Mouse (Mus musculus) CH12.LX (cell line): ENCODE results near the gene Cxcl1. TPM values are rescaled to one million over a fixed set of nuclear protein-coding genes. Genes with fewer than 3 reads are reported as not detected.

Experiments
- DNase-seq: peaks from one replicate; pipeline ENCODE4 v3.0.0-alpha.2; 2013; ENCODE audit errors: extremely low read depth
- H3K27ac ChIP-seq: 2 replicates; pipeline ENCODE4 v1.5.1; 2012; ENCODE audit warnings: low read depth, mild to moderate bottlenecking, control low read depth, moderate library complexity; ENCODE audit not compliant: insufficient read depth
- H3K27me3 ChIP-seq: replicated peaks from 2 replicates; pipeline ENCODE3; 2012; ENCODE audit warnings: inconsistent platforms
- H3K36me3 ChIP-seq, 2 experiments: replicated peaks in 1 of 2; 2 replicates each; pipeline versions ENCODE3 to v1.6.1; 2012; ENCODE audit warnings: inconsistent platforms in 1 of 2, low read length in 1 of 2, mild to moderate bottlenecking in 1 of 2, mixed read lengths in 1 of 2, moderate library complexity in 1 of 2; ENCODE audit not compliant: control insufficient read depth in 1 of 2, insufficient read depth in 1 of 2
- H3K4me1 ChIP-seq, 2 experiments: 2 replicates each; pipeline ENCODE4 v1.6.1; 2012; ENCODE audit warnings: inconsistent platforms in 1 of 2, moderate library complexity in 1 of 2; ENCODE audit not compliant: insufficient read depth in 2 of 2, control insufficient read depth in 1 of 2
- H3K4me2 ChIP-seq: 2 replicates; pipeline ENCODE4 v1.6.1; 2012; ENCODE audit warnings: low read depth, mild to moderate bottlenecking, control low read depth; ENCODE audit not compliant: poor library complexity, insufficient read depth, severe bottlenecking
- H3K4me3 ChIP-seq, 3 experiments: fragments of 150-350 bp in 1 of 3; sonication (generic) in 1 of 3; replicated peaks in 1 of 3; 2 replicates each; pipeline versions ENCODE3 to v1.5.1; 2011 to 2012; ENCODE audit warnings: low read depth in 2 of 3, low read length in 2 of 3, mild to moderate bottlenecking in 2 of 3, moderate library complexity in 2 of 3, control low read depth in 1 of 3, improper control_type of control experiment in 1 of 3, inconsistent platforms in 1 of 3, mixed read lengths in 1 of 3; ENCODE audit not compliant: poor library complexity in 1 of 3
- H3K79me2 ChIP-seq: replicated peaks from 2 replicates; pipeline ENCODE4 v1.6.1; 2012; ENCODE audit warnings: mild to moderate bottlenecking, moderate library complexity; ENCODE audit not compliant: control insufficient read depth, poor library complexity, insufficient read depth, severe bottlenecking; ENCODE audit errors: extremely low read depth
- H3K9ac ChIP-seq: 2 replicates; pipeline ENCODE4 v1.6.1; 2012; ENCODE audit warnings: low read depth, mild to moderate bottlenecking, control low read depth, moderate library complexity; ENCODE audit not compliant: insufficient read depth
- H3K9me3 ChIP-seq: replicated peaks from 2 replicates; pipeline ENCODE3; 2012; ENCODE audit warnings: low read length, inconsistent platforms, mixed read lengths
- BHLHE40 ChIP-seq: IDR thresholded peaks from 2 replicates; pipeline ENCODE4 v1.6.1; 2011; ENCODE audit warnings: mild to moderate bottlenecking, low read depth, low read length, improper control_type of control experiment
- CHD1 ChIP-seq: IDR thresholded peaks from 2 replicates; pipeline ENCODE4 v1.6.1; 2012; ENCODE audit warnings: low read depth, low read length, improper control_type of control experiment, inconsistent platforms
- CTCF ChIP-seq, 2 experiments: IDR thresholded peaks in 1 of 2; conservative IDR thresholded peaks in 1 of 2; 2 replicates each; pipeline ENCODE4 v1.5.1; 2011 to 2012; ENCODE audit warnings: low read depth in 2 of 2, low read length in 2 of 2, improper control_type of control experiment in 1 of 2, inconsistent platforms in 1 of 2, mild to moderate bottlenecking in 1 of 2, moderate library complexity in 1 of 2
- E2F4 ChIP-seq: IDR thresholded peaks from 2 replicates; pipeline ENCODE4 v1.6.1; 2011; ENCODE audit warnings: low read depth, low read length, improper control_type of control experiment; ENCODE audit not compliant: insufficient replicate concordance
- ELF1 ChIP-seq: IDR thresholded peaks from 2 replicates; pipeline ENCODE4 v1.6.1; 2014; ENCODE audit warnings: low read depth, mild to moderate bottlenecking, inconsistent platforms, low read length, improper control_type of control experiment
- ETS1 ChIP-seq: conservative IDR thresholded peaks from 2 replicates; pipeline ENCODE4 v1.6.1; 2012; ENCODE audit warnings: low read depth, mild to moderate bottlenecking, inconsistent platforms, low read length, improper control_type of control experiment, moderate library complexity
- GABPA ChIP-seq: IDR thresholded peaks from 2 replicates; pipeline ENCODE4 v1.6.1; 2012; ENCODE audit warnings: low read depth, low read length, improper control_type of control experiment, inconsistent platforms; ENCODE audit not compliant: insufficient replicate concordance
- KAT2A ChIP-seq: IDR thresholded peaks from 2 replicates; pipeline ENCODE4 v1.6.1; 2012; ENCODE audit warnings: low read length, improper control_type of control experiment, inconsistent platforms; ENCODE audit not compliant: insufficient replicate concordance
- NRF1 ChIP-seq: IDR thresholded peaks from 2 replicates; pipeline ENCODE4 v1.6.1; 2014; ENCODE audit warnings: low read depth, mild to moderate bottlenecking, inconsistent platforms, low read length, improper control_type of control experiment, moderate library complexity
- POLR2AphosphoS2 ChIP-seq: IDR thresholded peaks from 2 replicates; pipeline ENCODE4 v1.6.1; 2011; ENCODE audit warnings: low read depth, low read length, improper control_type of control experiment
- RAD21 ChIP-seq: IDR thresholded peaks from 2 replicates; pipeline ENCODE4 v1.6.1; 2011; ENCODE audit warnings: low read depth, mild to moderate bottlenecking, low read length, improper control_type of control experiment, moderate library complexity
- SIN3A ChIP-seq: IDR thresholded peaks from 2 replicates; pipeline ENCODE4 v1.6.1; 2012; ENCODE audit warnings: low read length, improper control_type of control experiment, inconsistent platforms
- ZC3H11A ChIP-seq: IDR thresholded peaks from 2 replicates; pipeline ENCODE4 v1.6.1; 2012; ENCODE audit warnings: low read depth, mild to moderate bottlenecking, inconsistent platforms, low read length, improper control_type of control experiment
- dilution Hi-C: fragments of 300-500 bp; cut with MboI; formaldehyde crosslinking; loops from 2 replicates; pipeline ENCODE4 v1.14.3; 2020; ENCODE audit warnings: low sequenced_read_pairs; ENCODE audit not compliant: extremely low pct_unique_long_range_greater_than_20kb, extremely low pct_ligation_motif_present
- in situ Hi-C: fragments of 300-500 bp; cut with MboI; formaldehyde crosslinking; loops from 3 replicates; pipeline ENCODE4 v1.14.3; 2019; ENCODE audit warnings: low sequenced_read_pairs, low pct_ligation_motif_present, low pct_unique_long_range_greater_than_20kb, mixed read lengths
- polyA plus RNA-seq: library from polyadenylated mRNA; unstranded; fragments of >175 nt; gene quantifications from 2 replicates; pipeline ENCODE4 v1.2.1, GENCODE M21; 2012; ENCODE audit warnings: low read depth; ENCODE audit not compliant: insufficient read length
- total RNA-seq, 2 experiments: library from RNA; depleted of rRNA; stranded (reverse); fragments of 300-350 nt in 1 of 2; fragments of >200 nt in 1 of 2; gene quantifications; 2 replicates each; pipeline ENCODE4 v1.2.3; 2012 to 2014

The Cxcl1 gene
- total and polyA plus RNA-seq, 3 experiments: not detected

DNA sequence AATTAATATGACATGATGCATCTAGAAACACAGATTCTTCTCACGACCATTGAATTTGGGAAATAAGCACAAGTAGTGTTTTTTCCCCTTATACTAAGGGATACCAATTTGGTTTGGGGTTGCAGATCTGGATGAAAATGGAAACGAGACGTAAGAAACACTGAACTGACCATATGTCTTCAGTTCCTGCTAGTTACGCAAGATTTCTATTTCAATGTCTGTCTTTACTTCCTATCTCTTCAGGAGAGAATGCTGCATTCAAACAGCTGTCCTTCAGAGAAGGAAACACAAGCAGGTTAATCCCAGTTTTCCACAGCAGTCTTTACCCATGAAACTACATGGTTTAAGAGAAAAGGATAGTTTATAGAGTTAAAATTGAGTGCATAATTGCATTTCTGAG, 37.8 kb upstream of the Cxcl1 start:
- dilution Hi-C loops: no loop called here

GRCm38 (mm10) chr5:90855308-90856230, 35.5 kb upstream of the Cxcl1 start:
- no peak for DNase-seq
- dilution Hi-C loops: no loop called here

More for the DNA sequence above, 37.8 kb upstream of the Cxcl1 start:
- Histone ChIP-seq H3K9ac (no peak overlapping the region), H3K27ac (no peak overlapping the region), H3K4me1 (no peaks in the 10 kb centered on the region), H3K36me3 (no peaks in the 10 kb centered on the region), H3K4me2 (no peak overlapping the region), H3K9me3 (no peaks in the 10 kb centered on the region), H3K79me2 (no peaks in the 10 kb centered on the region), H3K27me3 (no peaks in the 10 kb centered on the region), H3K4me3 (no peak overlapping the region)
- no peak for DNase-seq
- TF ChIP-seq KAT2A (no peak), RAD21 (no peak), E2F4 (no peak), CHD1 (no peak), CTCF (conservative IDR thresholded peaks at IDR 0.05 in 1 of 2, IDR thresholded peaks at IDR 0.05 in 1 of 2; ENCODE audit: low read depth in 2 of 2, low read length in 2 of 2) (no peak)
- in situ Hi-C loops: no loop called here

DNA sequence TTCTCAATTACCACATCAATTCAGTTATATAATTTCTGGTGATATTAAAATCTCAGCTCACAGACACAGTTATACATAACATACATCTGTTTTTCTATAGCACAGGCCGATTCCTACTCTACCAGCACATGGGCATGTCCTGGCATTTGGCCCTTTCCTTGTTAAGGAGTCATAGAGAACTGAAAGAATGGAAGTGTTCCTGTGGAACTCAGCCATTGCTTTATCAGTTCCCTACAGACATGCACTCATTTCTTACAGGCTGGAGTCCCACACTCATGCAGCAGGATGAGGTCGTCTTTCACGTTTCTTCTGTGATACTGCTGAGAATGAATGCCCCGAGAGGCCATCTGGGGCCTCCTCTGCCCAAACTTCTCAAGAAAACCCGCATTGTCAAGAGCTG, 33.6 kb upstream of the Cxcl1 start:
- dilution Hi-C loops: no loop called here
- H3K9me3 ChIP-seq: no peaks in the 10 kb centered on the region
- TF ChIP-seq SIN3A (no peak), ZC3H11A (no peak), RAD21 (no peak), BHLHE40 (no peak), ELF1 (no peak), ETS1 (no peak), NRF1 (no peak)
- TF ChIP-seq, all 38 proteins: peak for 0
- H3K4me2 ChIP-seq: no peak overlapping the region
- in situ Hi-C loops: no loop called here
- H3K27me3 ChIP-seq: no peaks in the 10 kb centered on the region
- H3K79me2 ChIP-seq: no peaks in the 10 kb centered on the region
- H3K4me1 ChIP-seq: no peaks in the 10 kb centered on the region
- no peak for DNase-seq
- no peak overlapping the region for H3K4me3 ChIP-seq
- H3K36me3 ChIP-seq: no peaks in the 10 kb centered on the region
- no peak overlapping the region for H3K9ac ChIP-seq
- H3K27ac ChIP-seq: no peak overlapping the region

More at GRCm38 (mm10) chr5:90855308-90856230, 35.5 kb upstream of the Cxcl1 start:
- no peaks in the 10 kb centered on the region for H3K9me3 ChIP-seq
- H3K27ac ChIP-seq: no peak overlapping the region
- H3K79me2 ChIP-seq: no peaks in the 10 kb centered on the region
- no peaks in the 10 kb centered on the region for H3K4me1 ChIP-seq
- H3K9ac ChIP-seq: no peak overlapping the region
- no peaks in the 10 kb centered on the region for H3K36me3 ChIP-seq
- TF ChIP-seq POLR2AphosphoS2: no peak
- TF ChIP-seq KAT2A: no peak
- no peak for TF ChIP-seq GABPA
- in situ Hi-C loops: no loop called here
- no peak overlapping the region for H3K4me3 ChIP-seq
- peak overlapping the region; percentile 31; the same call in 1 of the 2 replicates for H3K4me2 ChIP-seq
- no peaks in the 10 kb centered on the region for H3K27me3 ChIP-seq
